Mouse (Mus musculus): ENCODE results near the gene 2310057N15Rik. TPM values are rescaled to one million over a fixed set of nuclear protein-coding genes. Genes with fewer than 3 reads are reported as not detected.
"Not testable (repeated sequence)": the region's sequence is repeated elsewhere in the genome, so short reads cannot be mapped to it uniquely, and the experiment has no call there.

The 2310057N15Rik gene
- total RNA-seq (2014; rRNA removed) (not detected in 2 replicates), polyA plus RNA-seq (2012; rRNA removed) (not detected in 2 replicates)

GRCm38 (mm10) chr16:88774106-88774505 lies at the start of gene 2310057N15Rik:
TSS of gene 2310057N15Rik (minus strand) at chr16:88774206.
- DNase-seq (ENCODE audit: extremely low read depth, low read depth, low spot score) = no peak
- Histone ChIP-seq H3K4me3 (ENCODE audit: insufficient read depth, low read depth, low read length) (no peak within 1 kb of the TSS), H3K79me2 (ENCODE audit: control insufficient read depth, insufficient read depth, low read length) (no peaks in the 10 kb centered on the region), H3K27ac (replicated peaks; ENCODE audit: insufficient read depth, low read depth, low read length) (no peak within 1 kb of the TSS), H3K36me3 (ENCODE audit: control insufficient read depth, insufficient read depth, low read length) (no peaks in the 10 kb centered on the region), H3K27me3 (ENCODE audit: control insufficient read depth, insufficient read depth, low read length) (no peaks in the 10 kb centered on the region), H3K4me1 (ENCODE audit: control insufficient read depth, insufficient read depth, low read length) (no peaks in the 10 kb centered on the region), H3K9ac (ENCODE audit: low read depth, low read length) (no peak within 1 kb of the TSS)
- 83% methylated on average over 2 of the region's 2 CpGs for WGBS
- TF ChIP-seq CTCF (IDR thresholded peaks at IDR 0.05; ENCODE audit: low read depth, low read length) = no peak
- no peak for TF ChIP-seq POLR2A (IDR thresholded peaks at IDR 0.05; ENCODE audit: extremely low read depth, insufficient read depth, low read length)

GRCm38 (mm10) chr16:88823736-88824135 lies 49.7 kb upstream of the 2310057N15Rik start:
- Histone ChIP-seq H3K79me2 (ENCODE audit: control insufficient read depth, insufficient read depth, low read length) (no peaks in the 10 kb centered on the region), H3K27ac (replicated peaks; ENCODE audit: insufficient read depth, low read depth, low read length) (no peak overlapping the region), H3K4me1 (ENCODE audit: control insufficient read depth, insufficient read depth, low read length) (no peaks in the 10 kb centered on the region), H3K9ac (ENCODE audit: low read depth, low read length) (no peak overlapping the region), H3K27me3 (ENCODE audit: control insufficient read depth, insufficient read depth, low read length) (no peaks in the 10 kb centered on the region), H3K4me3 (ENCODE audit: insufficient read depth, low read depth, low read length) (no peak overlapping the region), H3K36me3 (ENCODE audit: control insufficient read depth, insufficient read depth, low read length) (no peaks in the 10 kb centered on the region)
- DNase-seq (ENCODE audit: extremely low read depth, low read depth, low spot score) = peak; percentile 56
- TF ChIP-seq POLR2A (IDR thresholded peaks at IDR 0.05; ENCODE audit: extremely low read depth, insufficient read depth, low read length) (no peak), CTCF (IDR thresholded peaks at IDR 0.05; ENCODE audit: low read depth, low read length) (peak; percentile 66)
- 78% methylated on average over 3 of the region's 3 CpGs for WGBS

GRCm38 (mm10) chr16:88820066-88820465 lies 46.1 kb upstream of the 2310057N15Rik start, which contains the start of gene Krtap15:
TSS of gene Krtap15 (plus strand) at chr16:88820215.
- H3K4me3 ChIP-seq (ENCODE audit: insufficient read depth, low read depth, low read length) = no peak within 1 kb of the TSS
- 72% methylated on average over 3 of the region's 3 CpGs for WGBS
- no peaks in the 10 kb centered on the region for H3K27me3 ChIP-seq (ENCODE audit: control insufficient read depth, insufficient read depth, low read length)
- DNase-seq (ENCODE audit: extremely low read depth, low read depth, low spot score) = no peak
- no peak for TF ChIP-seq CTCF (IDR thresholded peaks at IDR 0.05; ENCODE audit: low read depth, low read length)
- TF ChIP-seq POLR2A (IDR thresholded peaks at IDR 0.05; ENCODE audit: extremely low read depth, insufficient read depth, low read length) = no peak
- no peak within 1 kb of the TSS for H3K9ac ChIP-seq (ENCODE audit: low read depth, low read length)
- no peak within 1 kb of the TSS for H3K27ac ChIP-seq (replicated peaks; ENCODE audit: insufficient read depth, low read depth, low read length)
- no peaks in the 10 kb centered on the region for H3K4me1 ChIP-seq (ENCODE audit: control insufficient read depth, insufficient read depth, low read length)
- no peaks in the 10 kb centered on the region for H3K36me3 ChIP-seq (ENCODE audit: control insufficient read depth, insufficient read depth, low read length)
- H3K79me2 ChIP-seq (ENCODE audit: control insufficient read depth, insufficient read depth, low read length) = no peaks in the 10 kb centered on the region

- TF ChIP-seq CTCF (IDR thresholded peaks at IDR 0.05; ENCODE audit: low read depth, low read length) (no peak), POLR2A (IDR thresholded peaks at IDR 0.05; ENCODE audit: extremely low read depth, insufficient read depth, low read length) (no peak)
- Histone ChIP-seq H3K36me3 (ENCODE audit: control insufficient read depth, insufficient read depth, low read length) (no peaks in the 10 kb centered on the region), H3K4me1 (ENCODE audit: control insufficient read depth, insufficient read depth, low read length) (no peaks in the 10 kb centered on the region), H3K27ac (replicated peaks; ENCODE audit: insufficient read depth, low read depth, low read length) (no peak within 1 kb of the TSS), H3K27me3 (ENCODE audit: control insufficient read depth, insufficient read depth, low read length) (no peaks in the 10 kb centered on the region), H3K4me3 (ENCODE audit: insufficient read depth, low read depth, low read length) (no peak within 1 kb of the TSS), H3K79me2 (ENCODE audit: control insufficient read depth, insufficient read depth, low read length) (no peaks in the 10 kb centered on the region), H3K9ac (ENCODE audit: low read depth, low read length) (no peak within 1 kb of the TSS)
- DNase-seq (ENCODE audit: extremely low read depth, low read depth, low spot score) = no peak
- 81% methylated on average over 2 of the region's 2 CpGs for WGBS
Measured at GRCm38 (mm10) chr16:88811827-88812226, 37.8 kb upstream of the 2310057N15Rik start, which contains the start of gene Gm20741. TSS of gene Gm20741 (minus strand) at chr16:88812220.

- DNase-seq (ENCODE audit: extremely low read depth, low read depth, low spot score) = no peak
- no peaks in the 10 kb centered on the region for H3K36me3 ChIP-seq (ENCODE audit: control insufficient read depth, insufficient read depth, low read length)
- H3K79me2 ChIP-seq (ENCODE audit: control insufficient read depth, insufficient read depth, low read length) = no peaks in the 10 kb centered on the region
- no peak for TF ChIP-seq POLR2A (IDR thresholded peaks at IDR 0.05; ENCODE audit: extremely low read depth, insufficient read depth, low read length)
- no peak for TF ChIP-seq CTCF (IDR thresholded peaks at IDR 0.05; ENCODE audit: low read depth, low read length)
- no peak overlapping the region for H3K4me3 ChIP-seq (ENCODE audit: insufficient read depth, low read depth, low read length)
- no peaks in the 10 kb centered on the region for H3K4me1 ChIP-seq (ENCODE audit: control insufficient read depth, insufficient read depth, low read length)
- 63% methylated on average over 2 of the region's 2 CpGs for WGBS
- H3K9ac ChIP-seq (ENCODE audit: low read depth, low read length) = no peak overlapping the region
- no peaks in the 10 kb centered on the region for H3K27me3 ChIP-seq (ENCODE audit: control insufficient read depth, insufficient read depth, low read length)
- H3K27ac ChIP-seq (replicated peaks; ENCODE audit: insufficient read depth, low read depth, low read length) = no peak overlapping the region
Measured at GRCm38 (mm10) chr16:88786786-88787185, 12.8 kb upstream of the 2310057N15Rik start.

- no peaks in the 10 kb centered on the region for H3K4me1 ChIP-seq (ENCODE audit: control insufficient read depth, insufficient read depth, low read length)
- no peak within 1 kb of the TSS for H3K27ac ChIP-seq (replicated peaks; ENCODE audit: insufficient read depth, low read depth, low read length)
- DNase-seq (ENCODE audit: extremely low read depth, low read depth, low spot score) = no peak
- no peak within 1 kb of the TSS for H3K4me3 ChIP-seq (ENCODE audit: insufficient read depth, low read depth, low read length)
- TF ChIP-seq POLR2A (IDR thresholded peaks at IDR 0.05; ENCODE audit: extremely low read depth, insufficient read depth, low read length) = no peak
- no peak for TF ChIP-seq CTCF (IDR thresholded peaks at IDR 0.05; ENCODE audit: low read depth, low read length)
- H3K79me2 ChIP-seq (ENCODE audit: control insufficient read depth, insufficient read depth, low read length) = no peaks in the 10 kb centered on the region
- no peak within 1 kb of the TSS for H3K9ac ChIP-seq (ENCODE audit: low read depth, low read length)
- H3K36me3 ChIP-seq (ENCODE audit: control insufficient read depth, insufficient read depth, low read length) = no peaks in the 10 kb centered on the region
- H3K27me3 ChIP-seq (ENCODE audit: control insufficient read depth, insufficient read depth, low read length) = no peaks in the 10 kb centered on the region
- 84% methylated on average over 6 of the region's 6 CpGs for WGBS
Measured at GRCm38 (mm10) chr16:88777596-88777995, 3.6 kb upstream of the 2310057N15Rik start, which contains the start of gene Gm5965. TSS of gene Gm5965 (plus strand) at chr16:88777896.

GRCm38 (mm10) chr16:88758547-88758946 lies 15.5 kb downstream of the 2310057N15Rik start, which contains the start of gene 2310034C09Rik:
TSS of gene 2310034C09Rik (plus strand) at chr16:88758847.
- H3K9ac ChIP-seq (ENCODE audit: low read depth, low read length); H3K79me2 ChIP-seq (ENCODE audit: control insufficient read depth, insufficient read depth, low read length); H3K4me3 ChIP-seq (ENCODE audit: insufficient read depth, low read depth, low read length); H3K27ac ChIP-seq (replicated peaks; ENCODE audit: insufficient read depth, low read depth, low read length); H3K27me3 ChIP-seq (ENCODE audit: control insufficient read depth, insufficient read depth, low read length); DNase-seq (ENCODE audit: extremely low read depth, low read depth, low spot score); H3K36me3 ChIP-seq (ENCODE audit: control insufficient read depth, insufficient read depth, low read length); H3K4me1 ChIP-seq (ENCODE audit: control insufficient read depth, insufficient read depth, low read length): not testable (repeated sequence)
- WGBS = 93% methylated on average over 3 of the region's 3 CpGs

- not testable (repeated sequence) for H3K4me3 ChIP-seq (ENCODE audit: insufficient read depth, low read depth, low read length); H3K36me3 ChIP-seq (ENCODE audit: control insufficient read depth, insufficient read depth, low read length); H3K4me1 ChIP-seq (ENCODE audit: control insufficient read depth, insufficient read depth, low read length); H3K79me2 ChIP-seq (ENCODE audit: control insufficient read depth, insufficient read depth, low read length); DNase-seq (ENCODE audit: extremely low read depth, low read depth, low spot score); H3K27ac ChIP-seq (replicated peaks; ENCODE audit: insufficient read depth, low read depth, low read length); H3K9ac ChIP-seq (ENCODE audit: low read depth, low read length); H3K27me3 ChIP-seq (ENCODE audit: control insufficient read depth, insufficient read depth, low read length)
- WGBS = 72% methylated on average over 3 of the region's 3 CpGs
Measured at GRCm38 (mm10) chr16:88751535-88751934, 22.5 kb downstream of the 2310057N15Rik start, which contains the start of gene Krtap13. TSS of gene Krtap13 (minus strand) at chr16:88751635.

All from liver, adult 2 months (tissue).